Mouse (Mus musculus): ENCODE results near the gene Zbtb37. TPM values are rescaled to one million over a fixed set of nuclear protein-coding genes. Genes with fewer than 3 reads are reported as not detected.

Zbtb37 gene
- polyA plus RNA-seq, 1 experiment from 2014 or later: 4.0 TPM

DNA sequence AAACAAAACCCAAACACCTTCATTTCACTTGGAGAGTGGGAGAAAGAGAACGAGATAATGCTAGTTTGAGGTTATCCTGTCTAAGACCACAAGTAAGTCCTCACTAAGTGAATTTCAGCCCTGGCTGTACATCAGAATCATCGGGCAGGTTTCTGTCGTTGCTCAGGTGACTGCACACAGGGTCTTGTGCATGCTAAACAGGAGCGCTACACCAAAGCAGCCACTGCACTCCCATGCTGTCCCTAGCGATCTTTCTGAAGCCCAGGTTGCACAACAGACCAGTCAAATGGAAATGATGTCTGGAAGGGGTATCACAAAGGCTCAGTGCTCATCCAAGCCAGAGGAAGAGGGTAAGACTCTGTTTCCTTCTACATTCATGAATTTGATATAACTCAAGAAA lies 28.2 kb downstream of the Zbtb37 start:
- Histone ChIP-seq H3K27ac (ENCODE audit: low read depth, low read length) (no peak overlapping the region), H3K27me3 (replicated peaks; ENCODE audit: control insufficient read depth, insufficient read depth, low read length) (no peaks in the 10 kb centered on the region), H3K9ac (ENCODE audit: low read depth, low read length) (no peak overlapping the region), H3K9me3 (ENCODE audit: control insufficient read depth) (no peaks in the 10 kb centered on the region), H3K4me1 (replicated peaks; ENCODE audit: control insufficient read depth, insufficient read depth, low read length) (no peaks in the 10 kb centered on the region), H3K4me3 (ENCODE audit: low read depth, low read length) (no peak overlapping the region), H3K4me2 (replicated peaks; ENCODE audit: low read depth) (no peak overlapping the region), H3K36me3 (ENCODE audit: control insufficient read depth, insufficient read depth) (peaks cover 2% of the 10 kb centered on the region; the same call in 1 of the 2 replicates)
- no peak for ATAC-seq
- WGBS: 85% methylated on average over 5 of the region's 5 CpGs
- TF ChIP-seq CTCF (IDR thresholded peaks at IDR 0.05; ENCODE audit: low read depth): no peak

DNA sequence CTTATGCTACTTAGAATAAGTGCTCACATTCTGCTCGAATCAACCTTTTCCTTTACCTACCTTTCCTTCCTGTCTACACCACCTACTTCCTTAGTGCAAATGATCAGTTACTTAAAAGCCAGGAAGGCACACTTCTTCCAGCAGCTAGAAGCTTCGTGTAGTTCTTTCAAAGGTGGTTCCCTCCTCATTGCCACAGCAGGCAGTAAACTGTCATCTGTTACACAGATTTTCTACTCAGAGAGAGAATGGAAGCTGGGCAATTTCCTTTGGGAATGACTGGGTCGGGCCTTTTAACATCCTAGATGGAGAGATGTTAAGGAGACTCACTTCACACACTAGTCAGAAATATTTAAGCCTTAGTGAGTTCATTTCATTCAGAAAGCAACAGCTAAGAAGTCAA lies 29.1 kb downstream of the Zbtb37 start:
- no peak for ATAC-seq
- WGBS: 73% methylated on average over 3 of the region's 3 CpGs

DNA sequence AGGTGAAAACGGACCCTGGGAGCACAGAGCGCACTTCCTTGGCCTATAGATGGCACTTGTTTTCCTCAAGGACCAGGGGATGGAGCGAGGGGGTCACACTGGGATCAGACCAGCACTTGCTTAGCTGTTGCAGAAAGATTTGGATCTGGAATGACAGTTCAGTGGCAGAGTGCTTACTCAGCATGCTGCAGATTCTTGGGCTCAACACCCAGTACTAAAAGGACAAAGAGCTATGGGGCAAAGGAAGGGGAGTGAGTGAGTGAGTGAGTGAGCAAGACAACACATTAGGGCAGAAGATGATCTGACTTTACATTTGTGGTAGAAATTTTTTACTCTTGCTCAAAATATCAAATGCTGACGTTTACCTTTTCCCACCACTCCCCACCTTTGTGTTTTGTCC lies 29.7 kb downstream of the Zbtb37 start:
- no peak overlapping the region for H3K9ac ChIP-seq (ENCODE audit: low read depth, low read length)
- no peak for ATAC-seq
- no peak overlapping the region for H3K4me3 ChIP-seq (ENCODE audit: low read depth, low read length)
- no peak for TF ChIP-seq CTCF (IDR thresholded peaks at IDR 0.05; ENCODE audit: low read depth)
- H3K4me1 ChIP-seq (replicated peaks; ENCODE audit: control insufficient read depth, insufficient read depth, low read length): no peaks in the 10 kb centered on the region
- no peaks in the 10 kb centered on the region for H3K9me3 ChIP-seq (ENCODE audit: control insufficient read depth)
- WGBS: 78% methylated on average over 4 of the region's 4 CpGs
- H3K27me3 ChIP-seq (replicated peaks; ENCODE audit: control insufficient read depth, insufficient read depth, low read length): no peaks in the 10 kb centered on the region
- H3K4me2 ChIP-seq (replicated peaks; ENCODE audit: low read depth): no peak overlapping the region
- no peak overlapping the region for H3K27ac ChIP-seq (ENCODE audit: low read depth, low read length)
- no peaks in the 10 kb centered on the region; the same call in 1 of the 2 replicates for H3K36me3 ChIP-seq (ENCODE audit: control insufficient read depth, insufficient read depth)

More for the DNA sequence above, 29.1 kb downstream of the Zbtb37 start:
- H3K4me2 ChIP-seq (replicated peaks; ENCODE audit: low read depth): no peak overlapping the region
- no peaks in the 10 kb centered on the region for H3K27me3 ChIP-seq (replicated peaks; ENCODE audit: control insufficient read depth, insufficient read depth, low read length)
- no peak for TF ChIP-seq CTCF (IDR thresholded peaks at IDR 0.05; ENCODE audit: low read depth)
- H3K9me3 ChIP-seq (ENCODE audit: control insufficient read depth): no peaks in the 10 kb centered on the region
- no peak overlapping the region for H3K27ac ChIP-seq (ENCODE audit: low read depth, low read length)
- no peak overlapping the region for H3K9ac ChIP-seq (ENCODE audit: low read depth, low read length)
- no peaks in the 10 kb centered on the region for H3K4me1 ChIP-seq (replicated peaks; ENCODE audit: control insufficient read depth, insufficient read depth, low read length)
- H3K36me3 ChIP-seq (ENCODE audit: control insufficient read depth, insufficient read depth): no peaks in the 10 kb centered on the region; the same call in 1 of the 2 replicates
- H3K4me3 ChIP-seq (ENCODE audit: low read depth, low read length): no peak overlapping the region

DNA sequence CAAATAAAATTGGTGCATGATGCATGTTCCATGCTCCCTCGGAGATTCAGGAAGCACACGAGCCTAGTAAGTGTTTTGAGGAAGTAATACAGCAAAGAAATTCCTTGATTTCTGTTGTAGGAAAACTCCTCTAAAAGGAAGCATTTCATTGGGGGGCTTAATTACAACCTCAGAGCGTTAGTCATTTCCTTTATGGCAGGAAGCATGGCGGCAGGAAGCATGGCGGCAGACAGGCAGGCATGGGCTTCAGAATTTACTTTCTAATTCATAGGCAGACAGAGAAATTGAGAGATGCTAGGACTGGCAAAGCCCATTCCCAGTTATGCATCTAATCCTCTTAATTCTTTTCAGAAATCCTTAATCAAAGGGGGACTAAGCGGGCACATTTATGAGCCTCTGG lies 40.8 kb downstream of the Zbtb37 start:
- no peak overlapping the region for H3K27ac ChIP-seq (ENCODE audit: low read depth, low read length)
- H3K4me1 ChIP-seq (replicated peaks; ENCODE audit: control insufficient read depth, insufficient read depth, low read length): no peaks in the 10 kb centered on the region
- no peaks in the 10 kb centered on the region for H3K36me3 ChIP-seq (ENCODE audit: control insufficient read depth, insufficient read depth)
- WGBS: 86% methylated on average over 6 of the region's 6 CpGs
- H3K9ac ChIP-seq (ENCODE audit: low read depth, low read length): no peak overlapping the region
- H3K9me3 ChIP-seq (ENCODE audit: control insufficient read depth): no peaks in the 10 kb centered on the region
- no peak overlapping the region for H3K4me2 ChIP-seq (replicated peaks; ENCODE audit: low read depth)
- H3K4me3 ChIP-seq (ENCODE audit: low read depth, low read length): no peak overlapping the region
- TF ChIP-seq CTCF (IDR thresholded peaks at IDR 0.05; ENCODE audit: low read depth): no peak
- no peaks in the 10 kb centered on the region for H3K27me3 ChIP-seq (replicated peaks; ENCODE audit: control insufficient read depth, insufficient read depth, low read length)
- ATAC-seq: no peak

DNA sequence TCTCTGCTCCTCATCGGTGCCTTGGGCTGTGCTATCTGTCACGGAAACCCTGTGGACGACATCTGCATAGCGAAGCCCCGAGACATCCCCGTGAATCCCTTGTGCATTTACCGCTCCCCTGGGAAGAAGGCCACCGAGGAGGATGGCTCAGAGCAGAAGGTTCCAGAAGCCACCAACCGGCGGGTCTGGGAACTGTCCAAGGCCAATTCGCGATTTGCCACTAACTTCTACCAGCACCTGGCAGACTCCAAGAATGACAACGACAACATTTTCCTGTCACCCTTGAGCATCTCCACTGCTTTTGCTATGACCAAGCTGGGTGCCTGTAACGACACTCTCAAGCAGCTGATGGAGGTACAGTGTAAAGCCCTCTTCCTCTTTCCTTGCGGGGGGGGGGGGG lies 45.3 kb downstream of the Zbtb37 start:
- WGBS: 87% methylated on average over 14 of the region's 15 CpGs
- TF ChIP-seq CTCF (IDR thresholded peaks at IDR 0.05; ENCODE audit: low read depth): no peak
- Histone ChIP-seq H3K9ac (ENCODE audit: low read depth, low read length) (no peak overlapping the region), H3K36me3 (ENCODE audit: control insufficient read depth, insufficient read depth) (no peaks in the 10 kb centered on the region), H3K4me3 (ENCODE audit: low read depth, low read length) (no peak overlapping the region), H3K4me2 (replicated peaks; ENCODE audit: low read depth) (no peak overlapping the region), H3K27ac (ENCODE audit: low read depth, low read length) (no peak overlapping the region), H3K9me3 (ENCODE audit: control insufficient read depth) (no peaks in the 10 kb centered on the region), H3K27me3 (replicated peaks; ENCODE audit: control insufficient read depth, insufficient read depth, low read length) (no peaks in the 10 kb centered on the region), H3K4me1 (replicated peaks; ENCODE audit: control insufficient read depth, insufficient read depth, low read length) (no peaks in the 10 kb centered on the region)
- no peak for ATAC-seq

DNA sequence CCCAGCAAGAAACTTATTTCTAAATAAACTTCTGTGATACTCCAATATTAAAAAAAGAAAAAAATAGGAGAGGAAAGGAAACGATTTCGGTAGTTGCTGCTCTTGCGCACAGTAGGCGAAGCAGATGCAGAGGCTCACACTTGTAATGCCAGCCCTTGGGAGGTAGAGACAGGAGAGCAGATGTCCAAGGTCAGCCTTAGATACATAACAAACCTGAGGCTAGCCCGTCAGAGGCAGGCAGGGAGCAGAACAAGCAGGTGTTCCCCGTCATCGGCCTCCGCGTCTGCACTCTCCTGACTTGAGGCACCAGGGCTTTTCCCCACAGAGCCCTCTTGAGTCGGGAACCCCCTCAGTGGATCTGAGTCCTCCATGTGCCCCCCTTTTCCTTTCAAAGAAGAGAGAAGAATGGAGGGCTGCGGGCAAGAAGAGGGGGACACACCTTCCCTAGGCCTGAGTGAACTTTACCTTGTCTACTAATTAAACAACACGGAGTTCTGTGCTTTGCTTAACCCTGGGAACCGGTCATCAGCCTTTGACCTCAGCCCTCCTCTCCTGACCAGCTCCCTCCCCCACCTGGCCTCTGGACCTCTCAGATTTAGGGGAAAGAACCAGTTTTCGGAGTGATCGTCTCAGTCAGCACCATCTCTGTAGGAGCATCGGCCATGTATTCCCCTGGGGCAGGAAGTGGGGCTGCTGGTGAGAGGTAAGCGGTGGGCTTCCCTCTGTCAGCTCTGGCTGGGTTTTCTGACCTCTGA lies 47.6 kb downstream of the Zbtb37 start:
- Histone ChIP-seq H3K4me3 (ENCODE audit: low read depth, low read length) (no peak overlapping the region), H3K9me3 (ENCODE audit: control insufficient read depth) (no peaks in the 10 kb centered on the region), H3K36me3 (ENCODE audit: control insufficient read depth, insufficient read depth) (no peaks in the 10 kb centered on the region), H3K9ac (ENCODE audit: low read depth, low read length) (no peak overlapping the region), H3K4me1 (replicated peaks; ENCODE audit: control insufficient read depth, insufficient read depth, low read length) (no peaks in the 10 kb centered on the region), H3K4me2 (replicated peaks; ENCODE audit: low read depth) (no peak overlapping the region), H3K27ac (ENCODE audit: low read depth, low read length) (no peak overlapping the region), H3K27me3 (replicated peaks; ENCODE audit: control insufficient read depth, insufficient read depth, low read length) (no peaks in the 10 kb centered on the region)
- no peak for TF ChIP-seq CTCF (IDR thresholded peaks at IDR 0.05; ENCODE audit: low read depth)
- ATAC-seq: no peak
- WGBS: 76% methylated on average over 17 of the region's 17 CpGs

Data from intestine, postnatal 0 days (tissue).